Mouse (Mus musculus): ENCODE measurements at regions not wholly inside any gene's neighbourhood (a gene's known extent, or its start where the extent isn't known, plus 50 kb on each side); places are given as distances from the start of the nearest gene placed in this dataset.

DNA sequence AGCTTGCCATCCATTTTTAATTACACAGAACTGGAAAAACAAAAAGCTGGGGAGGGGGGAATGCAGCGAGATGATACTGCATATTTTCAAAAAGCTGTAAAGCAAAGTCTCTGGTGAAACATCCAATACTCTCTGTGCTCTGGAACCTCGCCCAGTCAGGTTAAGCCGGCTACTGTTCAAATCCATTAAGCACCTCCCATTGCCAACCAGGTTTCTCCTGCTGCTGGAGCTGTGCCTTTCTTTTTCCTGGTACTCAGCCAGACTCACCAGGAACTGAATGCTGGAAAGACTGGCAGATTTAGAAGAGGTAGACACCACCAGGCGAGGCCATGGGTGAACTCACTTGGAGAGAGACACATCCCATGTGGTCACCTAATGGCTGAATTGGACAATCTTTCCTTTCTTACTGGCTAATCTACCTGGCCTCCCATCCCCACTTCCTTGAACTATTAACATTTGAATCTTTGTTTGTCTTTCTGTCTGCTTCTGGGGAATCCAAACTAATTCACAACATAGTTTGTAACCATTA lies 1250.8 kb upstream of the Jmjd1c start:
- no peak for DNase-seq (ENCODE audit: inconsistent ontology term)

DNA sequence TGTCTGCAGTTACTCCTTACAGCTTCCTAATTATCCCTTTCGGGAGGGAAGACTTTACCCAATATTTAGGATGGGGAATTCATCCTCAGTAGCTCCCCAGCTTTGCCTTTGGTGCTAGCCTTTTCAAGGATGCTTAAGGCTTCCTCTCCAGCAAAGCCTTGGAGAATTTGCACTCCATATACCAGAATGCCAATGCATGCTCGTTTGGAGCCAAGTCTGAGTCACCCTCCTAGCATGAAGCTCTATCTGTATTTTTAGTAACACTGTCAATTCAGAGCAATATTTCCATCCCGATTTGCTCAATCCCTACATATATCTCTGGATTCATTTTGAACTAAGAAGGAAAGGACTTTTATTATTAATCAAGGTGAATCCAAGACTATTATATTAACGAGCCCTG lies 1249.8 kb upstream of the Jmjd1c start:
- peak; percentile 16 for DNase-seq (ENCODE audit: inconsistent ontology term)

DNA sequence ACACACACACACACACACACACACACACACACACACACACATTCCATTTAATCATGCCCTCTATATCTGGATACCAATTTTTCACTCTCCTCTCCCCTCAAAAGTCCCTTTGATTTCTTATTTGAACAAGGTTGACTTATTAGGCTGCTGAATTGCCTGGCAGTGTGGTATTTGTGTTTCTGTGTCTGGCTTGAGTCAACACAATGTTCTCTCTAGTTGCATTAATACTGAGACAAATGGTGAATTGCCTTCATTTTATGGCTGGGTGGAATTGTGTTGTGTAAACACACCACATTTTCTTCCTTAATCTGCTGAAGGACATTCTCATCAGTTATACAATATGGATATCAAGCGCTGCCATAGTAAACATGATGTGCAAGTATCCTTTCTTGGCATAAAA lies 1248.3 kb upstream of the Jmjd1c start:
- no peak for DNase-seq (ENCODE audit: inconsistent ontology term)

DNA sequence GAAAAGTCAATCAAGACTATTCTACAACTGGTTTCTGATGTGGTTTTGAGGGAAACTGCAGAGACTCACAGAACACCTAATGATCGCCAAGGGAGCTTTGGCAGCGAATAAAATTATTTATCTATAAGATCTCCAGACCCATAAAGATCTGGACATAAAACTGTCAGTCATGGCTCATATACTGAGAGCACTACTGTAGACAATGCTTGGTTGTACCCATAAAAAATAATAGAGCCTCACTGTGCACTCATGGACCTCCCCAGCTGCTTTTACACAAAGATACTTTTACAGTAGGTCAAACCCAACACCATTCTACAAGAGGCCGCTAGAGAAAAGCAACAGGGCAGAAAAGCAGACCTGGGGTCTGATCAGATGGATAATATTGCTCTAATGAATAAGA lies 1206.0 kb upstream of the Jmjd1c start:
- no peak for DNase-seq (ENCODE audit: inconsistent ontology term)

DNA sequence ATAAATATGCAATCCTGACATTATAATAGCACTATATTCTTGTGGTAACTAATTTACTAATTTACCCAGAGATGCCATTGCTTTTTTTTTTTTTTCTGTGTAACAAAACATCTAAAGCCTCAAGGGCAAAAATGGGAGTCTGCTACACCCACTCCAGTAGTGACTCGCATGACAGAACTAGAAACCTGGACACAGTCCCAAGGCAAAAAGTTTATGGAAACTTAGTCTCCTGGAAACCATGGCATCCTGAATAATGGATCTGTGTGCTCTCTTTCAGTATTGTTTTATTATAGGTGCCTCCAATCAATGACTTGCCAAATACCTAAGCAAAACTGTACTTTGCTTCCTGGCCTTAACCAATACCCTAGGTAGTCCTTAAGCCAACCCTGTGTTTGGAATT lies 1188.4 kb upstream of the Jmjd1c start:
- DNase-seq (ENCODE audit: inconsistent ontology term) = peak; percentile 71

DNA sequence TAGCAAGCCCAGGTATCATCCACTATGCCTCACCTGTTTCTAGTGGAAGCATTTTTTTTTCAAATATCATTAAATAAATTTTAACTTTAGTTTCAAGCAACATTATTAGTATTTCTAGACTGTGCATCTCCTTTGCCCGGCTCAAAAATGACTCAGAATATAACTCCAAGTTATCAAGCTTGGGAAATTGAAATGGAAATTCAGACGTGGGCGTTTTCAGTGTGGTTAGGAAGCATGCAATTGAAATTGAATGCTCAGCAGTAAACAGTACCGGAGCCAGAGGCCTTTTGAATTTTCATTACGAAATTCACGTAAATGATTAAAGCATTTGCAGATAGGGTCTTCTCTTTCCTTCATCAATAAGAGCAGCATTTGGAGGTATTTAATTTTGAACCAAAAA lies 1183.4 kb upstream of the Jmjd1c start:
- no peak for DNase-seq (ENCODE audit: inconsistent ontology term)

DNA sequence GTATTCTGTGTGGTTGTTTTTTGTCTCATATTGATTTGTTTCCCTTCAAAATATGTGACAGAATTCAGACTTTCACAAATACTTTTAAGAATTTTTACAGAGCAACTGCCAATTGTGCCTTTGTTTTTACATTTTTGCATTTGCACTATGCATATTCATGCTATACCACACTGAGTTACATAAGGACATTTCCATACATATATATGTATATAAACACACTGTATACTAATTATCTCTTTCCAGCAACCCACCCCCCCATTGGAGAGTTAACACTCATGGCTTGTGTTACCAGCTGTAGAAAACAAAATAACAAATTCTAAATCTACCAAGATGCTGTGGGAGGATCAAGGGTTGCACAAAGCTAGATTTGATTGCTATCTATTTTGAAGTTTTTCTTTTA lies 1163.8 kb upstream of the Jmjd1c start:
- no peak for DNase-seq (ENCODE audit: inconsistent ontology term)

DNA sequence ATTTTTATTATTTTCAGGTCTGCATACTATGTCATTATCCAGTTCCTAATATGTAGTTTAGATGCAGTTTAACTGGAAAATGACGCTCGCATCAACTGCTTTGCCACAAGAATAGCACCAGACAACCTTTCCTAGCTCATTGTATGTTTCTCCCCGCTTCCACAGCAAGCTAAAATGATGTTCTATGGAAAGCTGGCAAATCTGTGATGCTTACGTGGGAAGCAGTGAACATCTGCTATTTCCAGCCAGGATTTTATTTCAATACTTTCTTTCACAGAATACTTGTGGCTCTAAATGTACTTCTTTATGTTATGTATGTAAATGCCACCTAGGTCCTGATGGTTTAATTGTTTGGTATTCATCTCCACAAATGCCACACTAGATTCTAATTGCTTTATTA lies 1147.3 kb upstream of the Jmjd1c start:
- DNase-seq (ENCODE audit: inconsistent ontology term) = no peak

DNA sequence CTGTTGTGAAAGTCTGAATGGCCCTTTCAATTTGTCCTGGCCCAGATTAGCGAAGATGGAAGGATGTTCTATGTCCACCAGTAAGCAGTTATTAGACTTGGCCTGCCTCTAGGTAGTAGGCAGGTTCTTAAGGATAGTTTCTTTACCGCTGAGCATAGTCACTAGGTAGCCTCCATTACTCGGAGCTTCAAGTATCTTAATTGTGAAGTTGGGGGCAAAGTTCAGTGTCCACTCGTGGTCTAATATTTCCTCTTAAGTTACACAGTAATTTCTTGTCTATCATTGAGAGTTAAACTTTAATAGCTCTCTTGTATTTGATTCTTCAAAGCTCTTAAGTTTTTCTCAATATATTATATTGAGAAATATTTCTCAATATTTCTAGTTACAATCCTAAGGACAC lies 1133.5 kb upstream of the Jmjd1c start:
- no peak for DNase-seq (ENCODE audit: inconsistent ontology term)

DNA sequence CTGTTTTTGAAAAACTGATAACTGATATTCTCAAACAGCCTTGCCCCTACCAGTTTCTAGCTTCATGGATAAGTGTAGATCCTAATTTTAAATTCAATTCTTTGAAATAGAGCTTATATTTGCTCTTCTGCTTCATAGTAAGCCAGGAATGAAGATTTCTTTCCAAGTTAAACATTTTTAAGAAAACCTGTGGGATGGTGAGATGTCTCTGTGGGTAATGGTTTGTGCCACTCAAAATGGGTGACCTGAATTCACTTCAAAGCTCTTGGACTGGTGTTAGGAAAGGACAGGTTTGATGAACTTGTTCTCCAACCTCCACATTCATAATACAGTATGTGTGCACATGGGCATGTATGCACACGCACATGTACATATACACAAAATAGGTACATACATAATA lies 1126.2 kb upstream of the Jmjd1c start:
- no peak for DNase-seq (ENCODE audit: inconsistent ontology term)
